Mouse (Mus musculus): ENCODE data around the gene Tmigd3.

Tmigd3 gene

GRCm38 (mm10) chr3:105959585-105959984 is 88.9 kb downstream of the Tmigd3 start:
- in situ Hi-C loops (cut with MboI; ENCODE audit: low pct_unique_long_range_greater_than_20kb in 1 of 2, low sequenced_read_pairs in 2 of 2, unreplicated experiment in 1 of 2), result loop anchor here in 1 of 2 experiments (25.0 kb wide), 1 partner anchor 1378 kb away; the partner anchor contains the start of gene Rbm15

GRCm38 (mm10) chr3:105959999-105960398 is 89.3 kb downstream of the Tmigd3 start, which contains the start of gene Atp5f1:
Gene Atp5f1, minus strand, starts transcription at chr3:105960099.
- in situ Hi-C loops (cut with MboI; ENCODE audit: low pct_unique_long_range_greater_than_20kb in 1 of 2, low sequenced_read_pairs in 2 of 2, unreplicated experiment in 1 of 2), result loop anchor here in 1 of 2 experiments (25.0 kb wide), 1 partner anchor 1377 kb away; the partner anchor contains the start of gene Rbm15

- in situ Hi-C loops (cut with MboI; ENCODE audit: low pct_unique_long_range_greater_than_20kb in 1 of 2, low sequenced_read_pairs in 2 of 2, unreplicated experiment in 1 of 2), result loop anchor here in 1 of 2 experiments (25.0 kb wide), 1 partner anchor 1377 kb away; the partner anchor contains the start of gene Rbm15
Observed at GRCm38 (mm10) chr3:105960700-105961099, 90.0 kb downstream of the Tmigd3 start.

GRCm38 (mm10) chr3:105971831-105972446 is 101.2 kb downstream of the Tmigd3 start:
- in situ Hi-C loops (cut with MboI; ENCODE audit: low pct_unique_long_range_greater_than_20kb in 1 of 2, low sequenced_read_pairs in 2 of 2, unreplicated experiment in 1 of 2), result loop anchor here in 1 of 2 experiments (25.0 kb wide), 1 partner anchor 1365 kb away; the partner anchor contains the start of gene Rbm15

GRCm38 (mm10) chr3:105973411-105973810 is 102.7 kb downstream of the Tmigd3 start, which contains the start of gene Ovgp1:
Gene Ovgp1, plus strand, starts transcription at chr3:105973711.
- in situ Hi-C loops (cut with MboI; ENCODE audit: low pct_unique_long_range_greater_than_20kb in 1 of 2, low sequenced_read_pairs in 2 of 2, unreplicated experiment in 1 of 2), result loop anchor here in 1 of 2 experiments (25.0 kb wide), 1 partner anchor 1364 kb away; the partner anchor contains the start of gene Rbm15
